Mouse (Mus musculus) stomach, postnatal 0 days (tissue): ENCODE measurements around the gene Ccdc33. TPM values are rescaled to one million over a fixed set of nuclear protein-coding genes. Genes with fewer than 3 reads are reported as not detected.
A peak's percentile ranks its signal among the peaks of the same experiment; 100 is the strongest.

Experiments
- ATAC-seq: fragments of 200-750 bp; cut with Nextera tagmentation; 2 replicates; pipeline ENCODE4 v1.8.0; 2017; ENCODE audit not compliant: low FRiP score, low TSS enrichment
- DNase-seq: peaks from one replicate; pipeline ENCODE4 v3.0.0-alpha.2; 2016; ENCODE audit warnings: low spot score
- H3K27ac ChIP-seq: fragments of 300-500 bp; sonication (generic); replicated peaks from 2 replicates; pipeline ENCODE4 v1.5.1; 2014; ENCODE audit warnings: mild to moderate bottlenecking, control low read depth
- H3K27me3 ChIP-seq: fragments of 300-500 bp; sonication (generic); 2 replicates; pipeline ENCODE4 v1.6.1; 2014; ENCODE audit warnings: low read length; ENCODE audit not compliant: control insufficient read depth, insufficient read depth
- H3K36me3 ChIP-seq: fragments of 300-500 bp; sonication (generic); 2 replicates; pipeline ENCODE4 v1.6.1; 2014; ENCODE audit warnings: low read length, mixed read lengths; ENCODE audit not compliant: control insufficient read depth, insufficient read depth
- H3K4me1 ChIP-seq: fragments of 300-500 bp; sonication (generic); replicated peaks from 2 replicates; pipeline ENCODE4 v1.6.1; 2014; ENCODE audit warnings: antibody characterized with exemption; ENCODE audit not compliant: control insufficient read depth, insufficient read depth
- H3K4me2 ChIP-seq: fragments of 300-500 bp; sonication (generic); replicated peaks from 2 replicates; pipeline ENCODE4 v1.6.1; 2014; ENCODE audit warnings: low read depth, mild to moderate bottlenecking, control low read depth, moderate library complexity
- H3K4me3 ChIP-seq: fragments of 300-500 bp; sonication (generic); 2 replicates; pipeline ENCODE4 v1.5.1; 2014; ENCODE audit warnings: low read depth, low read length, control low read depth
- H3K9ac ChIP-seq: fragments of 300-500 bp; sonication (generic); 2 replicates; pipeline ENCODE4 v1.6.1; 2014; ENCODE audit warnings: mild to moderate bottlenecking, low read length, control low read depth, mixed read lengths
- H3K9me3 ChIP-seq: fragments of 300-500 bp; sonication (generic); 2 replicates; pipeline ENCODE4 v1.6.1; 2016; ENCODE audit warnings: low read length; ENCODE audit not compliant: control insufficient read depth
- CTCF ChIP-seq: IDR thresholded peaks from 2 replicates; pipeline ENCODE4 v1.5.1; 2016; ENCODE audit warnings: antibody characterized with exemption, low read depth, mild to moderate bottlenecking, moderate library complexity
- EP300 ChIP-seq: optimal IDR thresholded peaks from 2 replicates; pipeline ENCODE3; 2016; ENCODE audit warnings: antibody characterized with exemption
- WGBS: fragments of 180-500 bp; shearing (Covaris S2); extraction: QIAGEN DNeasy Blood & Tissue Kit; methylation state at CpG from one replicate; pipeline ENCODE4 v1.1.7; 2014; 5-methylcytosine and 5-hydroxymethylcytosine counted together
- polyA plus RNA-seq: library from polyadenylated mRNA; unstranded; fragments of >200 nt; fragmentation: Nextera tagmentation; extraction: Ambion mirVana; gene quantifications from 2 replicates; pipeline ENCODE4 v1.2.1, GENCODE M21; 2015

The Ccdc33 gene
- polyA plus RNA-seq, 1 experiment from 2014 or later = not detected

DNA sequence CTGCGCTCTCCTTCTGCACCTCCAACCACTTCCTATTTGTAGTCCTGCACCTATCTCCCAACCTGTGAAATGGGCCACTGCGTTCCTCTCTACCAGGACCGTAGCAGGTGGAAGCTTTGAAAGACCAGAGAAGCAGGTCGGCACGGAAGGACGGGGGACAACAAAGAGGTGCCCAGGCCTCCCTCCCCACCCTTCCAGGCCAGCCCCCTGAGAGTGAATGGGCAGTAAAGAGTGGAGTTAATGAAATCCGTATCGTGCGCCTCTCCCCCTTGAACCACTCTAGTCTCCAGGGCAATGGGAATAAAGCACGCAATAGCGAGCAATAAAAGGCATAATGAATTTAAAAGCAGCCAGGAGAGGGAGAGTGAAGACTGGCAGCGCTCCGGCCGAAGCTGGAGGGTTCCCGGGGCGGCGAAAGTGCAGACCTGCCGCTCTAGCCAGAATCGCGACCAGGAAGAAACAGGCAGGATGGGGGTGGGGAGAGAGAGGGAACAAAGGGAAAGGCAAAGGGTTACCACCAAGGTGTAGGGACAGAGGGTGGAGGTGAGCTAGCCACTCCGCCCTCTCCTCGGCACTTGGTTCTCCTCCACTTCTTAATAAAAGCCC, 5.2 kb downstream of the Ccdc33 start:
- Histone ChIP-seq H3K9me3 (no peaks in the 10 kb centered on the region), H3K4me3 (no peak overlapping the region), H3K4me1 (no peaks in the 10 kb centered on the region; the same call in 1 of the 2 replicates), H3K27ac (no peak overlapping the region), H3K36me3 (no peaks in the 10 kb centered on the region), H3K27me3 (no peaks in the 10 kb centered on the region), H3K4me2 (peak overlapping the region; percentile 40), H3K9ac (no peak overlapping the region)
- 20% methylated on average over 22 of the region's 22 CpGs for WGBS
- ATAC-seq (no peak), DNase-seq (peak; percentile 46)
- TF ChIP-seq EP300 = no peak
- TF ChIP-seq CTCF = no peak

DNA sequence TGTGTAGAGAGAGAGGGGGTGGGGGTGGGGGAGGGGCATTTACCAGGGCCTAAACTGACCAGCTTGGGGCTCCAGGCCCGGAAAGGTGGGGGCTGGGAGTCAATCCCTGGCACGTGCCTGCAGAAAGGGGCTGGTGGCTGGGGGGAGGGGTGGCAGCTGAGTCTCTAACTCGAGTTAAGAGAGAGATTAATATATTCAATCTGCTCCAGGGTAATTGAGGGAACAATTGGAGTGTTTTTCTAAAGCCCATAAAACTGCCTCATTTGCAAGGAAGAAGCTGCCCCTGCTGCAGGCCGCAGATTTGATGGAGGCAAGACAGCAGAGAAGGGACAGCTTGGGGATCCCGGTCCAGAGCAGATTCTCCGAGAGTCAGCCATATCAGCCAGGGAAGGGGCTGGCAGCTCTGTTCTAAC, 5.8 kb downstream of the Ccdc33 start:
- Histone ChIP-seq H3K36me3 (no peaks in the 10 kb centered on the region), H3K9ac (no peak overlapping the region)
- peak; percentile 29 for DNase-seq

DNA sequence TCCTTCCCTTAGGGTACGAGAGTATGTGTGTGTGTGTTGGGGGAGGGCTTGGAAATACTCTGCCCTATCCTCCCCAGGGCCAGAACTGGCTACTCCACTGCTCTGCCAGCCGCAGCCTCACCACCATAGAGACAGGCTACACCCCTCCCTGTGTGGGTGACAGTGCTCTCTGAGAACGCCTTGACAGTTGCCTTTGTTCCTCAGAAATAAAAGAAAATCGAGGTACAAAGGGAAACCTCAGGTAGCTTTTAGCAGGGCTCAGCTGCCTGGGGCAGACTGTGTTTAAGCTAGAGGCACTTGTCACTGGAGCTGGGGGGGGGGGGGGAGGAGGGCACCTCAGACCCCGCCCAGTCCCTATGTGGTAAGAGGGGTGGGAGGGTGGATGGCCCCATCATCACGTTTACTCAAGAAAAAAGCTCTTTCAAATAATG, 6.3 kb downstream of the Ccdc33 start:
- no peak for TF ChIP-seq EP300
- TF ChIP-seq CTCF = no peak
- Histone ChIP-seq H3K4me3 (no peak overlapping the region), H3K27ac (no peak overlapping the region), H3K4me1 (no peaks in the 10 kb centered on the region), H3K9ac (no peak overlapping the region), H3K9me3 (no peaks in the 10 kb centered on the region), H3K36me3 (no peaks in the 10 kb centered on the region), H3K27me3 (no peaks in the 10 kb centered on the region), H3K4me2 (no peak overlapping the region)
- no peak for ATAC-seq
- WGBS = 31% methylated on average over 5 of the region's 6 CpGs
- no peak for DNase-seq

More for the DNA sequence above, 5.8 kb downstream of the Ccdc33 start:
- Histone ChIP-seq H3K4me2 (no peak overlapping the region), H3K9me3 (no peaks in the 10 kb centered on the region), H3K27me3 (no peaks in the 10 kb centered on the region), H3K4me3 (no peak overlapping the region), H3K27ac (no peak overlapping the region), H3K4me1 (no peaks in the 10 kb centered on the region)
- no peak for ATAC-seq
- TF ChIP-seq EP300 = no peak
- no peak for TF ChIP-seq CTCF
- WGBS = 30% methylated on average over 6 of the region's 6 CpGs

GRCm38 (mm10) chr9:58111431-58111830, 7.2 kb downstream of the Ccdc33 start:
- TF ChIP-seq EP300 (no peak), CTCF (no peak)
- Histone ChIP-seq H3K27ac (no peak overlapping the region), H3K9ac (no peak overlapping the region), H3K4me3 (no peak overlapping the region), H3K36me3 (no peaks in the 10 kb centered on the region), H3K4me1 (no peaks in the 10 kb centered on the region), H3K4me2 (no peak overlapping the region), H3K27me3 (no peaks in the 10 kb centered on the region), H3K9me3 (no peaks in the 10 kb centered on the region)
- DNase-seq = peak; percentile 56
- WGBS = 64% methylated on average over 6 of the region's 6 CpGs
- ATAC-seq = peak; percentile 66; the same call in 1 of the 2 replicates

GRCm38 (mm10) chr9:58110787-58111186, 7.8 kb downstream of the Ccdc33 start:
- no peak overlapping the region for H3K9ac ChIP-seq
- H3K27ac ChIP-seq = no peak overlapping the region
- H3K4me2 ChIP-seq = no peak overlapping the region
- ATAC-seq = no peak
- H3K9me3 ChIP-seq = no peaks in the 10 kb centered on the region
- H3K27me3 ChIP-seq = no peaks in the 10 kb centered on the region
- no peaks in the 10 kb centered on the region for H3K4me1 ChIP-seq
- no peak for DNase-seq
- no peak for TF ChIP-seq EP300
- TF ChIP-seq CTCF = no peak
- no peak overlapping the region for H3K4me3 ChIP-seq
- no peaks in the 10 kb centered on the region for H3K36me3 ChIP-seq
- 65% methylated on average over 5 of the region's 5 CpGs for WGBS

GRCm38 (mm10) chr9:58107494-58107893, 11.1 kb downstream of the Ccdc33 start:
- no peaks in the 10 kb centered on the region for H3K9me3 ChIP-seq
- H3K4me1 ChIP-seq = no peaks in the 10 kb centered on the region
- H3K27ac ChIP-seq = no peak overlapping the region
- no peak overlapping the region for H3K4me3 ChIP-seq
- no peaks in the 10 kb centered on the region for H3K27me3 ChIP-seq
- 45% methylated on average over 5 of the region's 5 CpGs for WGBS
- TF ChIP-seq EP300 = no peak
- TF ChIP-seq CTCF = no peak
- H3K4me2 ChIP-seq = no peak overlapping the region
- H3K9ac ChIP-seq = no peak overlapping the region
- no peaks in the 10 kb centered on the region for H3K36me3 ChIP-seq
- no peak for ATAC-seq
- no peak for DNase-seq
